Mouse (Mus musculus): ENCODE data around the gene Dusp1. TPM values are rescaled to one million over a fixed set of nuclear protein-coding genes. Genes with fewer than 3 reads are reported as not detected.

Gene Dusp1
- total RNA-seq, 4 experiments from 2014 or later, result 21.6 to 50.5 (median 28.7) TPM

DNA sequence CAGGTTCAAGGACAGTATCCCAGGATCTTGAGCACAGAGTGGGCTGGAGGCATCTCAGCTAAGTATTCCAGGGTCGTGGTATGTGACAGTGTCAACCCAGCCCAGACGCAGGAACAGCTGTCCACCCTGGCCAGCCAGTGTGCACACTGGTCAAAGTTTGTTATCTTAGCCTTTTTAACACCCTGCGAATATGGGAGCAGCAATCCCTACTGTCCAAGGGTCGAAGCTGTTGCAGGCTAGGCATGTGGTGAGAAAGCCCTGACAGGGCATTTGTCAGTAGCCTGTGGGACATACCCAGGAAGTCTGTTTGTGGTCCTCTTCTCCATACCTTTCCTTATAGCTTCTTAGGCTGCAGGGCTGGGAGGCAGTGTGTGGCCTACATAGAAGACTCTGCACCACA is 22.1 kb upstream of the Dusp1 start:
- no peak for DNase-seq (ENCODE audit: low spot score in 2 of 2)

DNA sequence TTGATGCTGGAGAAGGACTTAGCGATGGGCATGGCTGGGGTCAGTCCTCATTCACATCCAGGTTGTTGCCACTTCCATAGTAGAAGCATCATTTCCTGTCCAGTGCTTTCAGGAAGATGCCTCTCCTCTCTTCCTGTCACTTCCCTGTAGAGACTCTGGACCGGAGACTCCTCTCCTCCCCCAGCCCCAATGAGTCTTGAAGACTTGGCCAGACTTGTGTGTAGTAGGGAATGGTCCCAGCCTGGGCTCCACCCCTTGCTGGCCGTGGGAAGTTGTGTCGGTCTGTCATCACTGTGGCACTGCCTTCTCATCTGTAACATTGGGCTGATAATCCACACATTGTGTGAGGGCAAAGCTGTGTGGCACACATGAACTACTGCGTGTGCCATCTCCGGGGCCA is 21.7 kb upstream of the Dusp1 start:
- DNase-seq (ENCODE audit: low spot score in 2 of 2), result no peak

DNA sequence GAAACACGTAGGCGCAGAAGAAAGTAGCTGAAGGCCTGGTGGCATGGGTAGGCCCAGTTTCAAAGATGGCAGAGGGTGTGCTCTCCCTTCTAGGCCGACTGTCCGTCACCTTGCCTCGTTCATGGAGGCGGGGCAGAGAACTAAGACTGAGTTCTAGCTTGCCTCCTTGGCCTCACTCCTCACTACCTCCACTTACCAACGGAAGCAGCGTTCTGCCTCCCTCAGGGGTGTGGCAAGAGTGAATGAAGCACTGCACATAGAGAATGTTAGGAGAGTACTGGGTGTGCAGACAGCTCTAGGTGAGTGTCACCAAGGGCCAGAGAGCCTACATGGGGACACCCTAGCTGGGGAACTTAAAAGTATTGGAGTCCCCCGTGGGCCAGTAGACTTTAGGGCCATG is 21.1 kb upstream of the Dusp1 start:
- no peak for DNase-seq (ENCODE audit: low spot score in 2 of 2)

DNA sequence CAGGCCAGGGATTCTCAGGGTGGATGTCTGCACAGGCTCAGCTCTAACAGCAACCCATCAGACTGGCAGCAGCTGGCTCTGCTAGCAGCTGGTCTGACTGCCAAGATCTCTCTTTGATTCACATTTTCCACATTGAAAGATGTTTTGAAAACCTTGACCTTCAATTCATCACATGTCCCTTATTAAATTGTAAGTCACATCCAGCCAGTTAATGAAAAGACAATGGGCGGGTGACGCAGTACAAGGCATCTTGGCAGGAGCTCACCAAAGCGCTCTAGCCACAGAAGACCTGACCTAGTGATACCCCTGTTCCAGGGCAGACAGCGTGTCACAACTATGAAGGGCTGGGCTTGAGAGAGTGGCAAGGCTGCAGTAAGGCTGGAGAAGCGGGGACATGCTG is 20.4 kb upstream of the Dusp1 start:
- DNase-seq (ENCODE audit: low spot score in 2 of 2), result no peak

DNA sequence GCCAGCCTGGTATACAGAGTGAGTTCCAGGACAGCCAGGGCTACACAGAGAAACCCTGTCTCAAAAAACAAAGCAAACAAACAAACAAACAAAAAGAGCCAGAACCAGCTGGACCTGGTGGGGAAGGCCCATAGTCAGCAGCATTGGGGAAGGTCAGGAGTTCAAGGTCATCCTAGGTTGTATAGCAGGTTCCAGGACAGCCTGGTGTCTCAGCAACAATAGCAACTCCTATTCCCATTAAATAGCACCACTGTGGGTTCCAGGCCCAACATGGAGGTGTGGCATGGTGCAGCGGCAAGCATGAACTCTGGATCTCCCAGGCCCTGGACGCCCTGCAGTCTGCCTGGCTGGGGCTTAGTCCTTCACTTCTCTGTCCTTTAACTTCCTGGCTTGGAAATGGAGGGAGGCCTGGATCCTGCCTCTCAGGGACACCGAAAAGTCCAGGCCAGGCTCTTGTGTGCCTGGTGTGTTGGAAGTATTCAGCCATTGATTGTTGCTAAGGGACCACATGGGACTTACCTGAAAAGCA is 19.0 kb upstream of the Dusp1 start:
- no peak for DNase-seq (ENCODE audit: low spot score in 2 of 2)

DNA sequence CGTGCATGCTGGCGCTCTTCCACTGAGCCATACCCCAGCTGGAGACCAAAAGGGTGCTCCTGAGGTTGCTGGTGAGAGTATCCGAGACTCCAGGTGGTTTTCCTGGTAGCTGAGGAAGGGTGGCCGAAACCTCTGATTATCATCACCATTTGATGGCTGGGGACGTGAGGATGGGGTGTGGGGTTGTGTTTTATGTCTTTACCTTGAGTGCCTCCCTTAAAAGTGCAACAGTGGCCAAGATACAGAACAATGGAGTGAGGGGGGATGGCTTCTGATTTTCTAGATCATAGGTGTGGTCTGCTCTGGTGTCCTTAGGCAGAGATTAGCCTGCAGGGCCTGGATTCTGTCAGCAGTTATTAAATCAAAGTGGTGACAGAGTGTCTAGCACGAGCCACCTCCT is 17.5 kb upstream of the Dusp1 start:
- DNase-seq (ENCODE audit: low spot score in 2 of 2), result no peak

DNA sequence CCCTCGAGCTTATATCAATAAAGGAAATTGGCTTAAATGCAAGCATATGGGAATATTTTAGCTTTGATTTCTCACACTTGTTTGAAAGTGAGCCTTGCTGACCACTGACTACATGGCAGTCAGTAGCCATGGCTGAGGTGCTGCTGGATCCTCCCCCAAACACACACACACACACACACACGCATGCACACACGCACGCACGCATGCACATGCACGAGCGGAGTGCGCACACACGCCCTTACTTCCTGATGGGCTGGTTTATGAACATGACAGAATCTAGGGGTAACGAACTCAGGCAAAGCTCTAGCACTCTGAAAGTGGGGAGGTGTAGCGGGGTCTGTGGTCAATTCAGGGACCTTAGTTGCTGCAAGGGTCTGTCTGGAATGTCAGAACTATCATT is 16.8 kb upstream of the Dusp1 start:
- DNase-seq (ENCODE audit: low spot score in 2 of 2), result no peak

DNA sequence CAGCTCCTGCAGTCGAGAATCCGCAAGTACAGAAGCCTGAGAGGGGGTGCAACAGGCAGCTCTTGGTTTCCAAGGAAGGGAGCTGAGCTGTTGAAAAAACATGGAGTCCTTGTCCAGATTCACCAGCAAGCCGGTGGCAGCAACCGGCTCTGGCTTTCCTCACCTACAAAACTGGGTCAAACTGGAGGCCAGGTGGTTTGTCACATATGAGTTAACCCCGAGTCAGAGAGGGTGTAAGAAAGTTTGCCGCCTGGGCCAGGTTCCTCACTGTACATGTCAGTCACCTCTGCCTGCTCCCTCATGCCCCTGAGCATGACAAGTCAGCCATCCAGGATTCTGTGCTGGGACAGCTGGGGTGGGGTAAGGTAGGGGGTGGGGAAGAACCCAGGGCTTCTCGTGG is 16.2 kb upstream of the Dusp1 start:
- DNase-seq (ENCODE audit: low spot score in 2 of 2), result no peak

DNA sequence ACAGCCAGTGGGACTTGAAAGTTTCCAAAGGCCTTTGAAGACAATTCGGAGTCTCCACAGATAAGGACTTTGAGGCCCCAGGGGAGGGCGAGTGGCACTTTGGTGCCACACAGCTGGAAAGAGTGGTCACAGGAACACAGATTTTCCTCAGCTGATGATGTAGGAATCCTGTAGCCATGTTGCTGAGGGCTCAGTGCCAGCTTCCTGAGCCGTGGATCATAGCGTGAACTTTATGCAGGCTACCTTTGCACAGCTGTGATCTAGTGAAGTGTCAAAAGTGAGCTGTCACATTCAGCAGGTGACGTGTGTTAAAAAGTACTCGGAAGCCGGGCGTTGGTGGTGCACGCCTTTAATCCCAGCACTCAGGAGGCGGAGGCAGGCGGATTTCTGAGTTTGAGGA is 15.4 kb upstream of the Dusp1 start:
- DNase-seq (ENCODE audit: low spot score in 2 of 2), result no peak

DNA sequence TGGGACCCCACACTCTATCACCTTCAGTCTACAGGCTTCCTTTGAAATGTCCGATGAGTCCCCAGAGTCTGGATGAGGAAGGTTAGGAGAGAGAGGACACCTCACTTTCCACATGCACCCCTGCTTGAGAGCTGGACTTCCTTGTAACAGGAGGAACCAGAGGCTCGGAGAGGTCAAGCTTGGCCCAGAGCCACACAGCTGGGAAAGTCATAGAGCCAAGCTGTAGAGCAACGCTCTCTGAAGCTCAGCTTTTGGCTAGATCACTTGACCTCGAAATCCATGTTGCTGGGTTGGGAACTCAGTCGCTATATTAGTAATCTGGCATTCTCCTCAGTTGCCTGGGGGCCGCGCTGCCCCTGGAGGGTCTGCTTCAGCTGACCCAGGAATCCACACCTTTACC is 14.9 kb upstream of the Dusp1 start:
- no peak for DNase-seq (ENCODE audit: low spot score in 2 of 2)

DNA sequence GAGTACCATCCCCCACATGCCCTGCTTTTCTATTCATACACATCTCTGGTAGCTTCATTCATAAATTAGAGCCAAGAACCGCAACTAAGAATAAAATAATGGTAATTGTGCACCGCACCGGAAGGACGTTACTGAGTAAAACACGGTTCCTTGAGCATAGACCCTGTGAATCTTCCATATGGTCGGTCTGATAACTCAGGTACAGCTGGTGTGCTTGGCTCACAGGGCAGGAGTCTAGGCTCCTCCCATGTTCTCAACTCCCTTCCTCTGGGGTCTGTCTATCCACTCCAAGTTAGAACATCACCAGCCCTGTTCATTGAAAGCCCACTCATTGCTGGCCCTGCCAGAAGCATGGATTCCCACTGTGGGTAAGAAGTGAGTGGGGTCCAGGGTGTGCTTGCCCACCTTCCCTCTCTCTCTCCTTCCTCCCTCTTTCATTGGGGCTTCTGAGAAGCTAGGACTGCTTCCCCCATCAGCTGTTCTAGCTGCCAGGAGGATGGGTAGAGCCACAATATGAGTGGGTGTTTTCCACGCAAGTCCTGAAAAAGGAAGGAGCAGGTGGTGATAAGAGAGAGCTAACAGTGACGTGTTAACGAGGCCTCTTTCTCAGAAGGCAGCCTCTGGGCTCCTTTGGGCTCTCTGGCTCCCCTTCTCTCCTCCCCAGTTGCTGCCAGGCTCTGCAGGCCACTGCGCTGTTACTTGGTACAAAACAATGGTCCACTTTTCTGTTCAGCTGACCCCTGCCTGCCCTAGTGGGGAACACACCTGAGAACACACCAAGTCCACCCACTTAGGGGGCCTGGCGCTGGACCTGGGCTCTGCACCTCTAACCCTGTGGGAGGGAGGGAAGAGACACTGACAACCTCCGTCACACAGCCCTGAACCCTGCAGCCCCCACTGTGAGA is 14.1 kb upstream of the Dusp1 start:
- peak in 1 of 2 experiments; percentile 63 for DNase-seq (ENCODE audit: low spot score in 2 of 2)

DNA sequence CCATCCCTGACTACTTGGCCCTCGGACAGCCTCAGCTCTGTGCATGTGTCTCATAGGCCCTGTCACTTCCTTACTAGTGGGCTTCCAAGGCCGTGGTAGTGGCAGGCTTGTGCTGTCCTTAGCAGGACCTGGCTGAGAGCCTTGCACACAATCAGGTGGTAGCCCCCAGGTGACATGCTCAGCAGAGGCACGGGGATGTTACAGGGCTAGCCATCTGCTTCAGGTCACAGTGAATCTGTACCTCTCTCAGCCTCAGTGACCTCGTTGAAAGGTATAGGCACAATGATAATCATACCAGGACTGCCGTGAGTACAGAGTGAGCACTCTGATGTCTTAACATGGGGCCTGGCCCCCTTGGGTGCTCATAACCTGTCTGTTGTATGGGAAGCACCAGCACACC is 12.8 kb upstream of the Dusp1 start:
- DNase-seq (ENCODE audit: low spot score in 2 of 2), result no peak

DNA sequence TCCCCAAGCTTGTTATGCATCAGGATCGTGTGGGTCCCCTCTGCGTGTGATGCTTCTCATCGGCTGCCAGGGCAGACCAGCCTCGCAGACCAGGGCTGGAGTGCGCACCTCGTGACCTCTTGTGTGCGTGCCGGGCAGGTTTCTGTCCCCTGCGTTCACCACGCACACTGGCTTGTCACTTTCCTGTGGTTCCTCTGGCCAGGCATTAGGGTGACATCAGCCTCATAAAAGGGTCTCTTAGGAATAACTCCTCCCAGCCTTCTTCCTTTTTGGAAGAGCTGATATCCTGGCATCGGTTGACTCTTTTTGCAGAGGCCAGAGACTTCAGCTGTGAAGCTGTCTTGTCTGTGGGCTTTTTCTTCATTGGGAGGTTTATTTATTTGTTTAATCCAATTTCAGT is 12.2 kb upstream of the Dusp1 start:
- no peak for DNase-seq (ENCODE audit: low spot score in 2 of 2)

DNA sequence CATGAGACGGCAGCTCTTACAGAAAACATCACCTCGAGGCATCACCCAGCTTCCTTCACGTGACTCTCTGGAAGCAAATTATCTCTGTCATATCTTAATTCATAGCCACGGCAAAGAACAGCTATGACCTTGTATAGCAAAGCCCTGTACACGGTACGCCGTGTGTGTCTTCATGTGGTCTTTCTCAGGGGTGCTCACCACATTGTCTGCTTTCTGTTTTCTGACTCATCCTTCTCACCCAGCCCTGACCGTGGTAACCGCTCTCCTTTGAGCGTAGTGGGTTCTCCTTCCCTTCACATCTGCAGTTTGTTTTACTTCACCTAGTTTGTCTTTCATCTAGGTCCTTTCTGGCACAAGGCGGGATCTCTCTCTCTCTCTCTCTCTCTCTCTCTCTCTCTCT is 10.3 kb upstream of the Dusp1 start:
- DNase-seq (ENCODE audit: low spot score in 2 of 2), result no peak

DNA sequence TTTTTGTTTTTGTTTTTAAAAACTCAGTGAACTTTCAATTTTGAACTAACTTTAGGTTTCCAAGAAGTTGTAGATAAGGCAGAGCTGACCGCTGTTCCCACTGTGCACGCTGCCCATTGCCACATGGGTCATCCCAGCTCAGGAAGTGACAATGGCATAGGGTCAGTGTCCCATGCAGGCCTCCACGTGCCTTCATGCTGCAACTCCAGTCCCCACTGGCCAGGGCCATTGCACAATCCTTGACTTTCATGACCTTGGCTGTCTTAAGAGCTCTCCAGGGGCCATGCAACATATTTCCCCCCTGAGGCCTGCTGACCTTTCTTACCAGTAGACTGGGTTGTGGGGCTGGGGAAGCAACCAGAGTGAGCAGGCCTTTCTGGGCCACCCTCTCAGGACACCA is 9.4 kb upstream of the Dusp1 start:
- no peak for DNase-seq (ENCODE audit: low spot score in 2 of 2)

DNA sequence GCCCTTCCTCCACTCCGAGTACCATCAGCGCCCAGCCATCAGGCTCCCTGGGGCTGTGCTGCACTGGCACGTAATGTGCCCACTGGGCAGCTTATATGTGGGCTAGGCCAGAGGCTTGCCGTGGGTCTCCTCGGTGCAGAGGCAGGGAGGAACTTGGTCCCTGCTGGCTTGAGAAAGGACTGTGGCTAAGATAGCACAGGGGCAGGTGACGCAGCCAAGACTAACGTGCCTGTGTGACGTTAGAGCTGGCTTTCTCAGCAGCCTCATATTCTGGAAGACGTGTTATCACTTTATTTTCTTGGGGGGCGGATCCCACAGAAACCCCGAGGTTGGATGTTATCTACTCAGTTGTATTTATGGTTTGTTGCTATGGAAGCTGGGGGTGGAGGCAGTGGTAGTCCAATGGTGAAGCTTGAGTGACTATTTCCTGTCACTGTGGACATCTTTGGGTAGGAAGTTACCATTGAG is 8.8 kb upstream of the Dusp1 start:
- no peak for DNase-seq (ENCODE audit: low spot score in 2 of 2)

DNA sequence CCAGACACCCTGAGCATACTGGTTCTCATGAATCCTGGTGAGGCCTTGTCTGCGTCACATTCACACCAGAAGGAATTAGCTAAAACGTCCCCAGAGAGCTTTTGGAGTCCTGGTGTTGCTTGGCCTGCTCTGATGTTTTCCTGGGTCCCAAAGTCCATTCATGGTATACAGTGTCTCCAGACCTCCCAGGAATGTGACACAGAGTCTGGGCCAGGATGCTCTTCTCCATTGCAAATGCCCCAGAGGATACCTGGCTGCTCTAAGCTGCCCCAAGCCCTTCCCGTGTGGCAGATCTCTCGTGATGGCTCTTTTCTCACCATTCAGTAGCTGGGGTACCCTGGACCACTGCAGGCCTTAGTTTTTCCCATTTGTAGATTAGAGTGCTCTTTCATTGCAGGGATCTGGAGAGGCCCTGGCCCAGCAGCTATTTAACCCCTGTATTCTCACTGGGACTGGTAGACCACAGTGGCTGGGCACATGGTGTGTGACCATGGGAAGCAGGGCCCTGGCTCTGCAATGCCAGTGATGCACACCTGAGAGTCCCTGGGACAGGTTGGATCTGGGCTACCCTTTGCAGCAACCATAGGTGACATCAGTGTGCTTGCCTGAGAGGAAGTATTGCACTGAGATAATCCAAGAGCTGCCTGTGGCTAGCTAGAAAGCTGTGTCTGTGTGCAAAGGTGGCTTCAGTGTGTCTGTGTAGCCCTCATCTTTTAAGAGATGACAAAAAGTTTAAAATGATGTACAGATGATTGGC is 7.8 kb upstream of the Dusp1 start:
- DNase-seq (ENCODE audit: low spot score in 2 of 2), result no peak

DNA sequence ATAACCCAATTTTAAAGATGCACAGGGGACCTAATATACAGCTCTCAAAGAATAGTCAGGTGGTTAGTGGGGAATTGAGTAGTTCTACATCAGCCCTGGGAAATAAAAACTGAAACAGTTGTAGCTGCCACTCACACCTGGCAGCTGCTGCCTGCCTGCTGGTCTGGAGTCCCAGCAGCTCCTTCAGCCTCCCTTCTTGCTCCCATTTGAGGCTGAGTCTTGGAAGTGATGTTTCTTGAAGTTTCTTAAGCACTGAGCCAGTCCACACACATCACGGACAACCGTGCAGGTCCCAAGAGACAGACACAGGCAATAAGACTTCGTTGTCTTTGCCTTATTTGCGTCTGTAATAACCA is 5.9 kb upstream of the Dusp1 start:
- no peak for DNase-seq (ENCODE audit: low spot score in 2 of 2)

DNA sequence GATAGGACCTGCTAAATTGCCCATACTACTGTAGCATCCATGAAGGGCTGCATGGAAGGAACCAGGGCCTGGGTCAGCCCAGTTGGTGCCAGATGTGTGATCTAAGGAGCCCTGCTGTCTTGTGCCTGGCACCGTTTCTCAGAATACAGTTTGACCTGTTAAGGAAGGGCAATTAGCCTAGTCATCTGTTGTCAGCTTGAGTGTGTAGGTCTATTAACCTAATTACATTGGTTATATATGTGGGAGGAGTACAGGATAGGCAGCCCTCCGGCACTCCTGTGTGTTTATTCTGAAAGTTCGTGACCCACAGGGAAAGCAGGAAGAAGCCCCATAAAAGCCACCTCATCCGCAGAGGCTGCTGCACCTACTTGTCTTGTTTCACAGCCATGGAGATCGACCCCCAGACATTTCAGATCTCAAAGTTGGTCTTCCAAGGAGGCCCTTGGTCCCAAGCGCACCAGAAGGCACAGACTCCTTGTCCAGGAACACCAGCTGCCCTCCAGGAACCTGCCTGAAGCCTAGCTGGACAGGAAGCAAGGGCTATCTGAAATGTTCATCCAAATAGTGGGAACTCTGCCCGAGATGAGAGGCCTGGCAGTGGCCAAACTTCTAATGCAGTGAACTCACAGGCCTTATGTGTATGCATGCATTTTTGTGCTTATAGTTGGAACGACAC is 5.4 kb upstream of the Dusp1 start:
- no peak for DNase-seq (ENCODE audit: low spot score in 2 of 2)

DNA sequence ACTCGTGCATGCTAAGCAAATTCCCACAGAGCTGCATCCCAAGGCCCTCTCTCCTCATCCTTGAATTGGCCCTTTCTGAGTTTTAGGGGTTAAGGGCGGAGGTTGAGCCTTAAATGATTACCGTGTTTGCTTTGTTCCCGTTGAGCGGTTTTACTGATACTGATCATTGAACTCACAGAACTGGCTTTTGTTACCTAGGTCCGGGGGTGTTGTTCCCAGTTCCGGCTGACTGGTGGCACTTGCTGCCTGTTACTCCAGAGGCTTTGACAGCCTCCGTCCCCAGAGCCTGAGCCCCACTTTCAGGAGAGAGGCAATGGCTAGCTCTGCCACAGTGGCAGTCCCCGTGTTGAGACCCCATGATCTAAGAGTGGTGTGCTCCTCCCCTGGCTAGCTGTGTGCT is 2.5 kb upstream of the Dusp1 start:
- DNase-seq (ENCODE audit: low spot score in 2 of 2), result no peak

DNA sequence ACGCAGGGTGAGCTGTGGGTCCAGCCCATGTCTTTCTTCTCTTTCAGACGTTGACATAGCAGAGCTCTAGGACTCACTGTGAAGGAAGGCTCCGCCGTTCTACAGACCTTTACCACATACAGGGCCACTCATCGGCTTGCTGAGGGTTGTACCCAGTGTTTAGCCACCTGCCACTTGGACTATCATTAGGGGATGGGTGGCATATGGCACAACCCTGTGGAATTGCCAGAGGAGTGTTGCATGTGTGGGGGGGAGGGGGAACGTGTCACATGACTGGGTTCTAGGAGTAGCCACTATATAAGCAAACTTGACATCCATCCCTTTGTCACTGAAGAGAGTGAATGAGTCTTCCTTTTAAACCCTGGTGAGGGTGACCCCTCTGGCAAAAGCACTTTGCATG is 1.5 kb upstream of the Dusp1 start:
- no peak for DNase-seq (ENCODE audit: low spot score in 2 of 2)

DNA sequence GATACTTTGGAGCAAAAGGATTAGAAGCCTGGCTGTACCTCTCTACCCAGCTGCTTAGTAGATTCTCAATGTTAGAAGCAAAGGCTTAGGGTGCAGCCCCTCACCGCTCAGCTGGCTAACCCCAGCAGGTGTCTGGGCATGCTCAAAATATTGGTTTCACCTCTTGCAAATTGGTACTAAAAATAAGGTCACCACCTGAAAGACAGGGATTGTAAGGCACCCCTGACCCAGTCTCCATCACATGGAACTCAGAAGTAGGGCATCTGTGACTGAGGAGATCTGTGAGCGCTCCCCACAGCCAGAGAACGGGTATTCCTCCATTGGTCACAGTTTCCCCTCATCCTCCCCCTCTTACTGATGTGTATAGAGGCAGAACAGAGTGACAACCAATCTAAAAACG is 364 bp upstream of the Dusp1 start:
- no peak for DNase-seq (ENCODE audit: low spot score in 2 of 2)
